Mouse (Mus musculus): Measurements from ENCODE around the gene Gm40193. TPM values are rescaled to one million over a fixed set of nuclear protein-coding genes. Genes with fewer than 3 reads are reported as not detected.
"Not testable (repeated sequence)": the region's sequence is repeated elsewhere in the genome, so short reads cannot be mapped to it uniquely, and the experiment has no call there.

Gene Gm40193
- not detected in 2 replicates for polyA plus RNA-seq (2015; fragmentation: Nextera tagmentation; extraction: Ambion mirVana)

- no peak within 1 kb of the TSS for H3K4me3 ChIP-seq
- H3K9ac ChIP-seq = no peak within 1 kb of the TSS
- H3K4me1 ChIP-seq = no peaks in the 10 kb centered on the region
- ATAC-seq (replicated peaks) = no peak
- peaks cover 10% of the 10 kb centered on the region; the same call in 1 of the 2 replicates for H3K36me3 ChIP-seq (replicated peaks)
- H3K4me2 ChIP-seq = no peak within 1 kb of the TSS
- 0 out of 2 replicates have a peak, but pooled peaks cover 5% of the 10 kb centered on the region for H3K27me3 ChIP-seq (replicated peaks)
- WGBS = 87% methylated on average over 6 of the region's 6 CpGs
- H3K27ac ChIP-seq = no peak within 1 kb of the TSS
- H3K9me3 ChIP-seq = no peaks in the 10 kb centered on the region
Measured at GRCm38 (mm10) chr11:70532839-70533238, at the start of gene Gm40193. TSS of gene Gm40193 (minus strand) at chr11:70532939.

DNA sequence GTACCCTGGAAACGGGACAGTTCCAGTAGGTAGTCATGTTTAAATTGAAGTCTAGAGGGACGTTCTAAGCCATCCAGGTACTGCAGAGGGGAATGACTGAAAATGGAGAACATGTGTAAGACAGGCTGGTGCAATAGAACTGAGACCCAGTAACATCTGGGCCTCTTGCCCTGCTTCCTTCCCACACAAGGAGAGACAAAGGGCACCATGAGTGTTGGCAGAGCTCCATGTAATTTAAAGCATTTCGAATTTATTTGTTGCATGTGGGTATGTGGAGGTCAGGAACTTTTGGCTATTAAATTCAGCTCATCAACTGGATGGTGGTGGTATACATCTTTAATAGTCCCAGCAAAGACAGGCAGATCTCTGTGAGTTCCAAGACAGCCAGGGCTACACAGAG, 49.5 kb upstream of the Gm40193 start:
- H3K9ac ChIP-seq = no peak overlapping the region
- no peak overlapping the region for H3K27ac ChIP-seq
- H3K36me3 ChIP-seq (replicated peaks) = no peaks in the 10 kb centered on the region
- 82% methylated on average over 3 of the region's 3 CpGs for WGBS
- H3K4me1 ChIP-seq = peaks cover 27% of the 10 kb centered on the region
- H3K4me3 ChIP-seq = no peak overlapping the region
- no peak overlapping the region for H3K4me2 ChIP-seq
- ATAC-seq (replicated peaks) = no peak
- no peaks in the 10 kb centered on the region for H3K9me3 ChIP-seq
- no peaks in the 10 kb centered on the region for H3K27me3 ChIP-seq (replicated peaks)

DNA sequence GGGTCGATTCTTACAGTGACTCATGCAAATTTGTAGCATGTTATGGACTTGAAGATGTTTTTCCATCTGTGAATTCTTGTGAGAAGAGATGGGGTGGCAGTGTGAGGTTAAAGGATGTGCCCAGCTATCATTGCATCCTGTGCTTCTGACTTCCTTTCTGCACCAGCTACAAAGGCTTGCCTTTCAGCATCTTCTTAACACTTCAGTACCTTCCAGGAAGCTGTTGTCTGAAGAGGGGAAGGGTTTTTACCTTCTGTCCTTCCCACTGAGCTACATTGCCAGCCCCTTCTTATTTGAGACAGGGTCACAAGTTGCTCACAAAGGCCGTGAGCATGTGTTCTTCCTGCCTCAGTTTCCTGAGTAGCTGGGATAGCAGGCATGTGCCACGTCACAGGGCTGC, 48.2 kb upstream of the Gm40193 start:
- Histone ChIP-seq H3K4me1 (peaks cover 29% of the 10 kb centered on the region), H3K4me3 (no peak overlapping the region), H3K27ac (no peak overlapping the region), H3K36me3 (replicated peaks) (no peaks in the 10 kb centered on the region), H3K9me3 (no peaks in the 10 kb centered on the region), H3K27me3 (replicated peaks) (no peaks in the 10 kb centered on the region), H3K4me2 (no peak overlapping the region), H3K9ac (no peak overlapping the region)
- WGBS = 78% methylated on average over 3 of the region's 3 CpGs
- ATAC-seq (replicated peaks) = no peak

GRCm38 (mm10) chr11:70580358-70580720, 47.6 kb upstream of the Gm40193 start:
- Histone ChIP-seq H3K9me3 (no peaks in the 10 kb centered on the region), H3K27ac (no peak overlapping the region), H3K4me2 (no peak overlapping the region), H3K9ac (no peak overlapping the region), H3K4me1 (peaks cover 25% of the 10 kb centered on the region), H3K4me3 (no peak overlapping the region), H3K27me3 (replicated peaks) (no peaks in the 10 kb centered on the region), H3K36me3 (replicated peaks) (no peaks in the 10 kb centered on the region)
- 64% methylated on average over 5 of the region's 5 CpGs for WGBS
- no peak for ATAC-seq (replicated peaks)

DNA sequence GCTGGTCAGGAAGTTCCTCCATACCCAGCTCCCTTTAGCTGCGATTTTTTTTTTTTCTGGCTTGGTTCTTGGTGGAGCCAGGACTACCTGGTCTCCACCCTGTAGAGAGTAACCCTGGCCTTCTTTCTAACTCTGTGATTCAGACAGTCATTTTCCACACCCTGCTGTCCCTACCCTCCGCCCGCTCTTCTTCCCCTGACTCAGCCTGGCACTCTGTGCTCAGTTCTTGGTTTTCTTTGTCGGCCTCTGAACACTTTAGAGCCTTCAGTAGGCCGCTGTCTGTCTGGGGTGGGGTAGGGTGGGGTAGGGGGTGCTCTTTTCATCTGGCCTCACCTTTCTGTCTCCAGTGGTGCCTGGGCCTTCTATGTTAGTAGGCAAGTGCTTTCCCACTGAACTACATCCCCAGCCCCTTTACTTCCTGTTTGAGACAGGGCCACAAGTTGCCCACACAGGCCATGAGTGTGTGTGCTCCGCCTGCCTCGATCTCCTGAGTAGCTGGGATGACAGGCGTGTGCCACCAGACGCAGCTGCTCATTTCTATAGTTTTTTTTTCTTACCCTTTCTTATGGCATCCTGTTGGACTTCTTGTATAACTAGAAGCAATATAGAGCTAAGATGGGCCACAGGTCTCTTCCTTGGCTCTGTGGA, 47.1 kb upstream of the Gm40193 start:
- ATAC-seq (replicated peaks) = no peak
- no peak overlapping the region for H3K4me3 ChIP-seq
- no peaks in the 10 kb centered on the region for H3K9me3 ChIP-seq
- WGBS = 86% methylated on average over 9 of the region's 9 CpGs
- H3K36me3 ChIP-seq (replicated peaks) = no peaks in the 10 kb centered on the region
- H3K9ac ChIP-seq = no peak overlapping the region
- H3K4me1 ChIP-seq = peaks cover 20% of the 10 kb centered on the region
- no peak overlapping the region for H3K27ac ChIP-seq
- H3K27me3 ChIP-seq (replicated peaks) = no peaks in the 10 kb centered on the region
- no peak overlapping the region for H3K4me2 ChIP-seq

GRCm38 (mm10) chr11:70578962-70579361, 46.2 kb upstream of the Gm40193 start:
- no peak overlapping the region for H3K4me3 ChIP-seq
- no peak overlapping the region for H3K4me2 ChIP-seq
- H3K27me3 ChIP-seq (replicated peaks) = no peaks in the 10 kb centered on the region
- no peaks in the 10 kb centered on the region for H3K36me3 ChIP-seq (replicated peaks)
- no peak overlapping the region for H3K27ac ChIP-seq
- no peak for ATAC-seq (replicated peaks)
- H3K9ac ChIP-seq = no peak overlapping the region
- peaks cover 13% of the 10 kb centered on the region for H3K4me1 ChIP-seq
- H3K9me3 ChIP-seq = no peaks in the 10 kb centered on the region
- 93% methylated on average over 6 of the region's 6 CpGs for WGBS

DNA sequence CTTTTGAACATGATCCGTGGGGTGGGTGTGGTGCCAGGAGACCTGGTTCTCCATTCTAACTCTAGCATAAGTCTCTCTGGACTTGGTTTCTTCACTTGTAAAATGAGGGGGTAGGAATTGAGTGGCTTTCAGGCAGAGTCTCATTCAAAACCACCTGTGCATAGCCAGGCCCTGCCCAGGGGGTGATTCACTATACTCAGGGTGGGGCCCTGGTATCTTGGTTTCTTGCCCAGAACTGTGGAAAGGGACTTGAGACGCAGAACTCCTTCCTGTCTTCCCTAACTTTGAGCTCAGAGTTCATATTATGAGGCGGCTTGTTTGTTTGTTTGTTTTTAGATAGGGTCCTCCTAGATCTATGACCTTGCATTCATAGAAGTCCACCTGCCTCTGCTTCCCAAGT, 44.5 kb upstream of the Gm40193 start:
- Histone ChIP-seq H3K9me3 (no peaks in the 10 kb centered on the region), H3K4me2 (no peak overlapping the region), H3K27me3 (replicated peaks) (no peaks in the 10 kb centered on the region), H3K4me1 (peaks cover 13% of the 10 kb centered on the region), H3K9ac (no peak overlapping the region), H3K27ac (no peak overlapping the region), H3K36me3 (replicated peaks) (no peaks in the 10 kb centered on the region), H3K4me3 (no peak overlapping the region)
- WGBS = 81% methylated on average over 3 of the region's 3 CpGs
- no peak for ATAC-seq (replicated peaks)

- no peaks in the 10 kb centered on the region for H3K9me3 ChIP-seq
- H3K36me3 ChIP-seq (replicated peaks) = no peaks in the 10 kb centered on the region
- no peak overlapping the region for H3K4me2 ChIP-seq
- no peaks in the 10 kb centered on the region for H3K27me3 ChIP-seq (replicated peaks)
- no peak for ATAC-seq (replicated peaks)
- H3K4me1 ChIP-seq = peaks cover 13% of the 10 kb centered on the region
- no peak overlapping the region for H3K4me3 ChIP-seq
- H3K27ac ChIP-seq = no peak overlapping the region
- WGBS = 55% methylated on average over 6 of the region's 6 CpGs
- no peak overlapping the region for H3K9ac ChIP-seq
Measured at GRCm38 (mm10) chr11:70573872-70574271, 41.1 kb upstream of the Gm40193 start.

GRCm38 (mm10) chr11:70572348-70572902, 39.7 kb upstream of the Gm40193 start:
- Histone ChIP-seq H3K4me1 (peaks cover 4% of the 10 kb centered on the region), H3K4me2 (no peak overlapping the region), H3K27ac (no peak overlapping the region), H3K27me3 (replicated peaks) (no peaks in the 10 kb centered on the region), H3K36me3 (replicated peaks) (no peaks in the 10 kb centered on the region), H3K9ac (no peak overlapping the region), H3K4me3 (no peak overlapping the region), H3K9me3 (no peaks in the 10 kb centered on the region)
- WGBS = 56% methylated on average over 5 of the region's 5 CpGs
- no peak for ATAC-seq (replicated peaks)

DNA sequence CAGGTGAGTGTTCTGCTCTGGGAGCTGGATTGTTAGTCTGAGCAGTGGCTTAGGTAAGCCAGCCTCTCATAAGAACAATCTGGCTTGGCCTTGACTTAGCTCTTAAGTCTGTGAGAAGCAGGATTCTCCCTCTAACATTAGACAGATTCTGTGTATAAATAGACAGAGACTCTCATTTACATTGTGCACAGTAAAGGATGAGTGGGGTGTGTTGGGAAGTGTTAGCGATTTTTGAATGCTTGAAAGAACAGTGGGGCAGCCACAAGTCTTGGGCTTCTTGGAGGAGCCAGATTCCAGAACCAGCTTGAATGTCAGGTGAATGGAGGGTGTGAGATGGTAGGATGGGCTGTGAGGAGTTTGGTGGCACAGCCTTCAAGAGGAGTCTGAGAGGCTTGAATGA, 38.9 kb upstream of the Gm40193 start:
- no peaks in the 10 kb centered on the region for H3K36me3 ChIP-seq (replicated peaks)
- no peak for ATAC-seq (replicated peaks)
- H3K9ac ChIP-seq = no peak overlapping the region

GRCm38 (mm10) chr11:70570614-70571013, 37.9 kb upstream of the Gm40193 start:
- not testable (repeated sequence) for H3K4me2 ChIP-seq; H3K27ac ChIP-seq; H3K36me3 ChIP-seq (replicated peaks); H3K9me3 ChIP-seq; H3K4me3 ChIP-seq; ATAC-seq (replicated peaks); H3K9ac ChIP-seq; H3K27me3 ChIP-seq (replicated peaks)
- H3K4me1 ChIP-seq = peaks cover 10% of the 10 kb centered on the region
- WGBS = 92% methylated on average over 1 of the region's 1 CpGs

More for the DNA sequence above, 38.9 kb upstream of the Gm40193 start:
- Histone ChIP-seq H3K4me2 (no peak overlapping the region), H3K27ac (no peak overlapping the region), H3K4me3 (no peak overlapping the region), H3K9me3 (no peaks in the 10 kb centered on the region), H3K4me1 (peaks cover under 1% of the 10 kb centered on the region; the same call in 1 of the 2 replicates), H3K27me3 (replicated peaks) (no peaks in the 10 kb centered on the region)
- WGBS = 89% methylated on average over 1 of the region's 1 CpGs

GRCm38 (mm10) chr11:70566586-70566985, 33.8 kb upstream of the Gm40193 start:
- no peak for ATAC-seq (replicated peaks)
- Histone ChIP-seq H3K9me3 (no peaks in the 10 kb centered on the region), H3K9ac (no peak overlapping the region), H3K27ac (no peak overlapping the region), H3K4me2 (no peak overlapping the region), H3K4me1 (peaks cover 39% of the 10 kb centered on the region), H3K36me3 (replicated peaks) (no peaks in the 10 kb centered on the region), H3K27me3 (replicated peaks) (no peaks in the 10 kb centered on the region), H3K4me3 (no peak overlapping the region)
- WGBS = 62% methylated on average over 7 of the region's 7 CpGs

GRCm38 (mm10) chr11:70564276-70564873, 31.6 kb upstream of the Gm40193 start:
- no peaks in the 10 kb centered on the region for H3K27me3 ChIP-seq (replicated peaks)
- 42% methylated on average over 4 of the region's 4 CpGs for WGBS
- peak overlapping the region; percentile 76 for H3K4me2 ChIP-seq
- peak overlapping the region; percentile 97 for H3K4me3 ChIP-seq
- peak overlapping the region; percentile 96; the same call in 1 of the 2 replicates for H3K9ac ChIP-seq
- H3K9me3 ChIP-seq = no peaks in the 10 kb centered on the region
- no peaks in the 10 kb centered on the region for H3K36me3 ChIP-seq (replicated peaks)
- peaks cover 39% of the 10 kb centered on the region for H3K4me1 ChIP-seq
- no peak overlapping the region for H3K27ac ChIP-seq
- no peak for ATAC-seq (replicated peaks)

Measured in midbrain, embryonic 15.5 days (tissue).